Mouse (Mus musculus) spleen, postnatal 10 days (tissue): ENCODE data around the gene Slc10a7.

Source experiments
- DNase-seq, 2 experiments: peaks; one replicate each; pipeline ENCODE4 v3.0.0; 2021 to 2022; ENCODE audit warnings: low spot score in 2 of 2

The Slc10a7 gene

GRCm38 (mm10) chr8:78622362-78622761 lies 113.2 kb downstream of the Slc10a7 start:
- no peak for DNase-seq

- peak in 1 of 2 experiments; percentile 30 for DNase-seq
Measured at GRCm38 (mm10) chr8:78623972-78624371, 114.8 kb downstream of the Slc10a7 start.

- no peak for DNase-seq
Measured at GRCm38 (mm10) chr8:78624738-78625442, 115.7 kb downstream of the Slc10a7 start.

GRCm38 (mm10) chr8:78626632-78627031 lies 117.5 kb downstream of the Slc10a7 start:
- no peak for DNase-seq

GRCm38 (mm10) chr8:78627793-78628192 lies 118.6 kb downstream of the Slc10a7 start:
- DNase-seq = no peak

GRCm38 (mm10) chr8:78630414-78631164 lies 121.4 kb downstream of the Slc10a7 start:
- DNase-seq = peak; percentile 19 to 32

GRCm38 (mm10) chr8:78633012-78633411 lies 123.9 kb downstream of the Slc10a7 start:
- DNase-seq = peak in 1 of 2 experiments; percentile 49

GRCm38 (mm10) chr8:78634018-78634417 lies 124.9 kb downstream of the Slc10a7 start:
- no peak for DNase-seq

- no peak for DNase-seq
Measured at GRCm38 (mm10) chr8:78634523-78635240, 125.5 kb downstream of the Slc10a7 start.

- DNase-seq = no peak
Measured at GRCm38 (mm10) chr8:78635241-78635771, 126.2 kb downstream of the Slc10a7 start.

GRCm38 (mm10) chr8:78641919-78642318 lies 132.8 kb downstream of the Slc10a7 start:
- DNase-seq = no peak

GRCm38 (mm10) chr8:78642376-78642775 lies 133.2 kb downstream of the Slc10a7 start:
- DNase-seq = no peak

GRCm38 (mm10) chr8:78647000-78647656 lies 138.0 kb downstream of the Slc10a7 start:
- DNase-seq = no peak

- DNase-seq = no peak
Measured at GRCm38 (mm10) chr8:78647846-78648245, 138.7 kb downstream of the Slc10a7 start.

- peak in 1 of 2 experiments; percentile 77 for DNase-seq
Measured at GRCm38 (mm10) chr8:78648918-78649317, 139.8 kb downstream of the Slc10a7 start.

- no peak for DNase-seq
Measured at GRCm38 (mm10) chr8:78651670-78652069, 142.5 kb downstream of the Slc10a7 start.

GRCm38 (mm10) chr8:78655351-78656045 lies 146.4 kb downstream of the Slc10a7 start:
- DNase-seq = no peak

GRCm38 (mm10) chr8:78656700-78657370 lies 147.7 kb downstream of the Slc10a7 start:
- no peak for DNase-seq

GRCm38 (mm10) chr8:78658172-78658571 lies 149.0 kb downstream of the Slc10a7 start:
- no peak for DNase-seq

- DNase-seq = no peak
Measured at GRCm38 (mm10) chr8:78659617-78660187, 150.6 kb downstream of the Slc10a7 start.
